In the genomic region with DNA sequence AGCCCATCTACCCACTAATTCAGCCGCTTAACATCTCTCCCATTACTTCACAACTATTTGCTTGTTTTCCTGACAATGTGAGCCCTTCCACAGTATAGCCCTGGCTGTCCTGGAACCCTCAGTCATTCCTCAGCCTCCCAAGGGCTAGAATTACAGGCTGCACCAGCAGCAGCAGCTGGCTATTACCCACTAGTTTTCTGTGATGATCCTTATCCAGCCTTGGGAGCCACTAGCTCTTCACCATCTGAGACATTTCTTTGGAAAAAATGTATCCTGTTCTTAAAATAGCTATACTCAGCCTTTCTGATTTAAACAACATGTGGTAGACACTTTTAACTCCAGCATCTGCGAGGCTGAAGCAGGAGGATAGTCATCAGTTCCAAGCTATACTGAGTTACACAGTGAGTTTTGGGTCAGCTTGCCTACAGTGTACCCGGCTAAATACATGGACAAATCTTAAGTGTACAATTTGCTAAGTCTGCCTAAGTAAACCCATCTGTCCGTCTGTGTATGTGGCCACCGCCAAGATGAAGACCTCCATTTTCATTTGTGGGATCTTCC, we compare ENCODE assay signal across 8 mouse cellular contexts. TPM values are rescaled to one million over a fixed set of nuclear protein-coding genes. Genes with fewer than 3 reads are reported as not detected.
DNase-seq lines count a peak whose midpoint lies in the region; ATAC-seq lines count a peak whose summit lies in the region.

No protein-coding gene starts in this region.

- no peaks in the 10 kb centered on the region for H3K27me3 ChIP-seq in megakaryocyte, embryonic 14.5 days (replicated peaks)
- H3K27me3 ChIP-seq in forebrain, embryonic 11.5 days (ENCODE audit: control insufficient read depth, insufficient read depth, low read length), result no peaks in the 10 kb centered on the region
- H3K27me3 ChIP-seq in limb, embryonic 13.5 days, result no peaks in the 10 kb centered on the region
- H3K27me3 ChIP-seq in stomach, embryonic 14.5 days (ENCODE audit: control insufficient read depth, insufficient read depth, low read length), result no peaks in the 10 kb centered on the region

- WGBS in forebrain, embryonic 11.5 days, result 63% methylated on average over 5 of the region's 5 CpGs
- WGBS in limb, embryonic 13.5 days, result 46% methylated on average over 5 of the region's 5 CpGs
- WGBS in stomach, embryonic 14.5 days, result 52% methylated on average over 5 of the region's 5 CpGs

- H3K36me3 ChIP-seq in megakaryocyte, embryonic 14.5 days (replicated peaks; ENCODE audit: low read length), result peaks cover 19% of the 10 kb centered on the region
- H3K36me3 ChIP-seq in forebrain, embryonic 11.5 days (ENCODE audit: control insufficient read depth, insufficient read depth, low read length), result no peaks in the 10 kb centered on the region
- peaks cover 2% of the 10 kb centered on the region; the same call in 1 of the 2 replicates for H3K36me3 ChIP-seq in limb, embryonic 13.5 days
- peaks cover 3% of the 10 kb centered on the region; the same call in 1 of the 2 replicates for H3K36me3 ChIP-seq in stomach, embryonic 14.5 days (ENCODE audit: control insufficient read depth, insufficient read depth, low read length)

- H3K9ac ChIP-seq in forebrain, embryonic 11.5 days (ENCODE audit: low read length), result no peak overlapping the region
- no peak overlapping the region for H3K9ac ChIP-seq in limb, embryonic 13.5 days
- no peak overlapping the region for H3K9ac ChIP-seq in stomach, embryonic 14.5 days (replicated peaks; ENCODE audit: low read depth, low read length)

- H3K27ac ChIP-seq in forebrain, embryonic 11.5 days (ENCODE audit: low read depth, low read length), result no peak overlapping the region
- peak overlapping the region; percentile 63 for H3K27ac ChIP-seq in limb, embryonic 13.5 days
- peak overlapping the region; percentile 52; the same call in 1 of the 2 replicates for H3K27ac ChIP-seq in stomach, embryonic 14.5 days (ENCODE audit: low read length)

- ATAC-seq in megakaryocyte, adult 5-6 weeks (ENCODE audit: poor library complexity, severe bottlenecking), result no peak
- no peak for ATAC-seq in forebrain, embryonic 11.5 days (replicated peaks; ENCODE audit: low FRiP score)
- no peak for ATAC-seq in limb, embryonic 13.5 days (ENCODE audit: low FRiP score, low read depth)
- ATAC-seq in stomach, embryonic 14.5 days (ENCODE audit: insufficient number of reproducible peaks, insufficient read depth, low FRiP score, low read depth), result no peak

- H3K4me2 ChIP-seq in forebrain, embryonic 11.5 days (ENCODE audit: low read depth, low read length, severe bottlenecking), result peak overlapping the region; percentile 85
- peak overlapping the region; percentile 75 for H3K4me2 ChIP-seq in limb, embryonic 13.5 days (replicated peaks)
- peak overlapping the region; percentile 78 for H3K4me2 ChIP-seq in stomach, embryonic 14.5 days (replicated peaks; ENCODE audit: low read depth, low read length)

- peak overlapping the region; percentile 96 for H3K4me3 ChIP-seq in megakaryocyte, embryonic 14.5 days (replicated peaks)
- H3K4me3 ChIP-seq in forebrain, embryonic 11.5 days (ENCODE audit: low read depth, low read length), result no peak overlapping the region
- peak overlapping the region; percentile 69 for H3K4me3 ChIP-seq in limb, embryonic 13.5 days
- peak overlapping the region; percentile 75 for H3K4me3 ChIP-seq in stomach, embryonic 14.5 days (ENCODE audit: low read depth, low read length)

- no peak for DNase-seq in forebrain, embryonic 11.5 days (ENCODE audit: low spot score)
- DNase-seq in cerebellum, adult 18-20 months, result no peak
- DNase-seq in urinary bladder, postnatal 14 days (ENCODE audit: low spot score), result no peak
- DNase-seq in urinary bladder, postnatal 10 days (ENCODE audit: low spot score), result no peak

- H3K9me3 ChIP-seq in megakaryocyte, embryonic 14.5 days, result no peaks in the 10 kb centered on the region
- H3K9me3 ChIP-seq in forebrain, embryonic 11.5 days (ENCODE audit: control insufficient read depth, low read length), result no peaks in the 10 kb centered on the region
- H3K9me3 ChIP-seq in limb, embryonic 13.5 days, result no peaks in the 10 kb centered on the region
- H3K9me3 ChIP-seq in stomach, embryonic 14.5 days (ENCODE audit: control insufficient read depth, low read depth, low read length), result no peaks in the 10 kb centered on the region

- peaks cover 57% of the 10 kb centered on the region for H3K4me1 ChIP-seq in megakaryocyte, embryonic 14.5 days
- no peaks in the 10 kb centered on the region; the same call in 1 of the 2 replicates for H3K4me1 ChIP-seq in forebrain, embryonic 11.5 days (replicated peaks; ENCODE audit: control insufficient read depth, insufficient read depth, low read length)
- peaks cover 10% of the 10 kb centered on the region for H3K4me1 ChIP-seq in limb, embryonic 13.5 days
- H3K4me1 ChIP-seq in stomach, embryonic 14.5 days (ENCODE audit: control insufficient read depth, insufficient read depth, low read length), result 0 out of 2 replicates have a peak, but pooled peaks cover 10% of the 10 kb centered on the region

RNA-seq across cellular contexts. Expression of a gene that starts 0.7 kb away (rescaled TPM):
- polyA plus RNA-seq in megakaryocyte, embryonic 14.5 days (2012; ENCODE audit: insufficient read depth, low replicate concordance), result 30.5 and 53.9 TPM in 2 replicates
- 14.4 and 14.6 TPM in 2 replicates for total RNA-seq in megakaryocyte, adult 5-6 weeks (2015)
- 15.7 and 16.0 TPM in 2 replicates for total RNA-seq in megakaryocyte, adult 5-6 weeks (2017)
- polyA plus RNA-seq in forebrain, embryonic 11.5 days (2014; fragmentation: Nextera tagmentation; extraction: Ambion mirVana), result 36.7 and 39.2 TPM in 2 replicates
- 31.0 and 33.5 TPM in 2 replicates for polyA plus RNA-seq in limb, embryonic 13.5 days (2015; fragmentation: Nextera tagmentation; extraction: Ambion mirVana)
- polyA plus RNA-seq in stomach, embryonic 14.5 days (2014; fragmentation: Nextera tagmentation; extraction: Ambion mirVana), result 33.8 and 35.5 TPM in 2 replicates

RNA-seq across cellular contexts. Expression of a gene that starts 17.0 kb away (rescaled TPM):
- polyA plus RNA-seq in megakaryocyte, embryonic 14.5 days (2012; ENCODE audit: insufficient read depth, low replicate concordance), result not detected in 2 replicates
- total RNA-seq in megakaryocyte, adult 5-6 weeks (2015), result not detected in 2 replicates
- not detected in 2 replicates for total RNA-seq in megakaryocyte, adult 5-6 weeks (2017)
- polyA plus RNA-seq in forebrain, embryonic 11.5 days (2014; fragmentation: Nextera tagmentation; extraction: Ambion mirVana), result not detected in 2 replicates
- not detected in 2 replicates for polyA plus RNA-seq in limb, embryonic 13.5 days (2015; fragmentation: Nextera tagmentation; extraction: Ambion mirVana)
- not detected in 2 replicates for polyA plus RNA-seq in stomach, embryonic 14.5 days (2014; fragmentation: Nextera tagmentation; extraction: Ambion mirVana)

RNA-seq across cellular contexts. Expression of a gene that starts 42.2 kb away (rescaled TPM):
- 4.3 and 8.7 TPM in 2 replicates for polyA plus RNA-seq in megakaryocyte, embryonic 14.5 days (2012; ENCODE audit: insufficient read depth, low replicate concordance)
- 44.1 and 47.0 TPM in 2 replicates for total RNA-seq in megakaryocyte, adult 5-6 weeks (2015)
- total RNA-seq in megakaryocyte, adult 5-6 weeks (2017), result 71.1 and 77.2 TPM in 2 replicates
- polyA plus RNA-seq in forebrain, embryonic 11.5 days (2014; fragmentation: Nextera tagmentation; extraction: Ambion mirVana), result 40.4 and 43.1 TPM in 2 replicates
- 27.6 and 30.4 TPM in 2 replicates for polyA plus RNA-seq in limb, embryonic 13.5 days (2015; fragmentation: Nextera tagmentation; extraction: Ambion mirVana)
- polyA plus RNA-seq in stomach, embryonic 14.5 days (2014; fragmentation: Nextera tagmentation; extraction: Ambion mirVana), result 30.5 and 31.1 TPM in 2 replicates
